Mouse (Mus musculus) heart, adult 18-20 months (tissue): ENCODE results near the gene Dcdc2b. TPM values are rescaled to one million over a fixed set of nuclear protein-coding genes. Genes with fewer than 3 reads are reported as not detected.

Experiments
- DNase-seq, 2 experiments: peaks; one replicate each; pipeline ENCODE4 v3.0.0; 2021 to 2022; ENCODE audit warnings: mixed read lengths in 1 of 2
- total RNA-seq, 2 experiments: library from RNA; stranded (reverse); gene quantifications; 2 replicates each; pipeline ENCODE4 v1.2.3; 2021

The Dcdc2b gene
- total RNA-seq, 2 experiments from 2014 or later, result 0.74 to 0.90 TPM

- no peak for DNase-seq
Observed at GRCm38 (mm10) chr4:129577688-129578087, 36.4 kb downstream of the Dcdc2b start.

DNA sequence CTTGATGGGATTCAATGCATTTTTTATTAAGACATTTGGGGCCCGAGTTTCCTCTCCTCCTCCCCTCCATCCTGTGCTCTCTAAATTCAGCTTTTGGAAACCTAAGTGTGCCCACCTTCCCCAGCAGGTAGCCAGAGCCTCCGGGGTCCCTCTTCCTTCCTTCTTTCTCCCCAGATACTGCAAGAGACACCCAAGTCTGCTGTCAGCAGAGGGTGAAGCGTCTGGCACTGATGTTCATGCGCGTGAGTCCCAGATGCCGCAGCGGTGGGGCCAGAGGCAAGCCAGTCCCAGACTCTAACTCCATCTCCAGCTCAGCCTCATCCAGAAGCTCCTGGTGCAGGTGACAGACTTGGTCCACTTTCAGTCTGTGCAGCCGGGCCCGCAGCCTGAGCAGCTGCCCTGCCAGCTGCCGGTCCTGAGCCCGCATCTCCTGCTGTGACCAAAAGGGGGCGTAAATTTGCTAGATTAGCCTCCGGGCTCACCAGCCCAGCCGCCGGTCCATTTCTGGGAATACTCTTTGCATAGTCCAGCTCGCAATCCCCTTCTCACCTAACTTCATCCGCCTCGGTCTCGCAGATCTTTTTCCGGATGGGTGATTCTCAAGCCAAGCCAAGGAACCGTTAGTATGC is 37.1 kb downstream of the Dcdc2b start:
- DNase-seq, result peak; percentile 69

DNA sequence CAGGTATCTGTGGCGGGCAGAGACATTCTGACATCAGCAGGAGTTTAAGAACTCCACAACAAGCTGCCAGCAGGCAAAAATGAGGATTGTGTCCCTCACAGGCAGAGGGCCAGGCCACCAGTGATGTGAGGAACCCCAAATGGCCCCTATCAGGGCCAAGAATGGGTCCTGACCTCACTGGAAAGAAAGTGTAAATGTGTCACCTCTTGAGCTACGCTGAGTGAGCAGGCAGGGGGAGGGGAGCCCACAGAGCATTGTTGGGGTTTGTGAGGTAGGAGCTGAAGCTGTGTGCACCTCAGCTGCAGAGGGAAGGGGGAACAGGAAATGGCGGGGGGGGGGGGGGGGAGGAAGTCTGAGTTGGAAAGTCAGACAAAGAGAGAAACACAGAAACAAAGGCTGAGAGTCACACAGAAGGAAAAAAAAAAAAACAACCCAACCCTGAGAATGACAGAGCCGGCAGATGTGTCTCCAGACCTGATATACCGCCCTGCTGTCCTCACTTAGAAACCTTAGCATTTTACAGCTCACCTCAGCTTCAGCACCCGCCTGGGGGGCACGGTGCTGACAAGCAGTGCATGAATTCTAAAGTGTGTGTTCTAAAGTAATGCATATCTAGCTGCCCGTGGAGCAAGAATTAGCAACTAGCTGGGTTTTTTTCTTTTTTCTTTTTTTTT is 38.7 kb downstream of the Dcdc2b start:
- DNase-seq, result peak in 1 of 2 experiments; percentile 54

GRCm38 (mm10) chr4:129573430-129573829 is 40.6 kb downstream of the Dcdc2b start, which contains the start of gene Lck:
Gene Lck, minus strand, starts transcription at chr4:129573641.
- no peak for DNase-seq

GRCm38 (mm10) chr4:129573093-129573370 is 41.0 kb downstream of the Dcdc2b start:
- no peak for DNase-seq

GRCm38 (mm10) chr4:129572236-129573092 is 41.6 kb downstream of the Dcdc2b start:
- DNase-seq, result no peak

DNA sequence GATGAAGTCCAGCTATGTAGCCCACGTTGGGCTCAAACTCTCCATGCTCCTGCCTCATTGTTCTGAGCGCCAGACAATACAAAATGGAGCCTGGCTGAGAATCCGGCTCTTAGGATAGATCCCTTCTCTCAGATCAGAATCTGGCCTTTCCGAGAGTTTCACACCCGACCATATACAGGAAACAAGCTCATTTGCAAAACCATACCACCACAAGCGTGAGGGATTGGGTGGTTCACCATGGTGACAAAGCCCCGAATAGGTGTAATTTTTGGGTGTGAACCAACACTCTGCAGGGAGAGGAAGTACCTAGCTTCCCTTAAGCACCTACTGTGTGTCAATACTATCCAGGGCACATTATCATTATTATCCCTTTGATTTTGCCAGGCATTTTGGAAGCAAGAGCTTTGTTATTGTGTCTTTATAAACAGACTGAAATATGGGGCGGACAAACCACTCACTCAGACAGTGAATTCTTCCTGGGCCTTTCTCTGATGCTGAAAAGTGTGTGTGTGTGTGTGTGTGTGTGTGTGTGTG is 42.4 kb downstream of the Dcdc2b start:
- no peak for DNase-seq

GRCm38 (mm10) chr4:129570028-129570427 is 44.0 kb downstream of the Dcdc2b start:
- DNase-seq, result no peak

DNA sequence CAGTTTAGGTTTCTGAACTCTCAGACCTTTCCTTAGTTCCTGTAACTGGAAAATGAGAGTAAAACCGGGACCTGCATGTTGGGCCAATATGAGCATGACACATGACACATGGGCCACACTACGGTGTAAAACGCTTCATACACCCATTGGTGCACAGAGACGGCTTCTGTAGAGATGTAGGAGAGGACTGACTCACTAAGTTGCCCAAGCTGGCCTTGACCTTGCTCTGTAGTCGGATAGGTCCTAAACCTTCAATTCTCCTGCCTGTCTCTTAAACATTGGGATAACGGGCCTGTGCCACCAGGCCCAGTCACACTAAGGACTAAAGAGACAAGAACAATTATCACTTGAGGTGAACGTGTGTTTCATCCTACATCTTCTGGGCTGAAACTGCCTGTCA is 45.7 kb downstream of the Dcdc2b start:
- no peak for DNase-seq

DNA sequence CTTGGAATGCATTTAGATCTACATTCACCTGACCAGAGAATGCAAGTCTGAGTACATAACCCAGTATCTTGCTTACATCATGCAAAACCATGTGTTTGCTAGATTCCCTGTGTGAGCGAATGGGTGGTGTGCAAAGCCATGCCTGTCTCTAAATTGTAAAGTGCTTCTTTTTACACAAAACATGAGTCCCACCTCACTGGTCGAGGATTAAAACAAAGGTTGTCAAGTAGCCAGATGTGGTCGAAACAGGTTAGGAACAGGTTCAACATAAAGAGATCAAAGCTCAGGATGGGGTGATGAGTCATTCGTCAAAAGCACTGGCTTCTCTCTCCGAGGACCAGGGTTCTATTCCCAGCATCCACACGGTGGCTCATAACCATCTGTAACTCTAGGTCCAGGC is 48.9 kb downstream of the Dcdc2b start:
- DNase-seq, result no peak

DNA sequence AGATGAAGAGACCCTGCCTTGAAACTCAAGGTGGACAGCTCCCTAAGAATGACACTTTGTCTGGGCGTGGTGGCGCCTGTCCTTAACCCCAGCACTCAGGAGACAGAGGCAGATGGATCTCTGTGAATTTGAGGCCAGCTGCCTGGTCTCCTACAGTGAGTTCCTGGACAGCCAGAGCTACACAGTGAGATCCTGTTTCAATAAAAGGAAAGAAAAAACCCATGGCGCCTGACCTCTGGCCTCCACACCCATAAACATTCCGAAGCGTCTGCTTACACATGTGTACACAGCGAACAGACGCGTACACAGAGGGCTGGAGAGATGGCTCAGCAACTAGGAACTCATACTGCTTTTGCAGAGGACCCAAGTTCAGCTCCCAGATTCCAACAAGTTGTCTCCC is 50.3 kb downstream of the Dcdc2b start:
- no peak for DNase-seq

DNA sequence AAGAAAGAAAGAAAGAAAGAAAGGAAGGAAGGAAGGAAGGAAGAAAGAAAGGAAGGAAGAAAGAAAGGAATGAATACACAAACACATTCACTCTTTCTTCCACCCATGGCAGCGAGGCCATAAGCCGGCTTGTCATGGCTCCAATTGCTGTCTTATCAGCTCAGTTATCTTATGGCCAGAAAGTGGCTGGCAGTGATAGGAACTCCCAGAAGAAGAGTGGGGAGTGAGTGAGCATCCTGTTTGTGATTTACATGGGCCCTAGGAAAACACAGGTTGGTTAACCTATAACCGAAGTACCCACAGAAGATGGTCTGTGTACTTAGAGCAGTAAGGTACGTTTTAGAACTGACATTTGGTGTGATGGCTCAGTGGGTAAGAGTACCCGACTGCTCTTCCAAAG is 52.9 kb downstream of the Dcdc2b start:
- no peak for DNase-seq

Other genes starting within 250 kb of the Dcdc2b start
- gene Zbtb8a, start 236.1 kb downstream of the Dcdc2b start, total RNA-seq, result 1 to 10 TPM; 2.9 to 3.0 TPM
- gene Zbtb8b, start 173.4 kb downstream of the Dcdc2b start, total RNA-seq, result under 1 TPM in 1 of 2 experiments, not detected in 1; 0.69 TPM
- 10 to 100 TPM; 46.7 to 49.1 TPM for gene Bsdc1, start 152.7 kb downstream of the Dcdc2b start, total RNA-seq
- not detected for gene Tssk3, start 123.2 kb downstream of the Dcdc2b start, total RNA-seq
- under 1 TPM in 1 of 2 experiments, not detected in 1; 0.57 TPM for gene Fam229a, start 123.1 kb downstream of the Dcdc2b start, total RNA-seq
- gene Marcksl1, start 100.7 kb downstream of the Dcdc2b start, total RNA-seq, result 1 to 10 TPM; 4.5 to 4.7 TPM
- 10 to 100 TPM; 12.5 to 17.5 TPM for gene Hdac1, start 71.5 kb downstream of the Dcdc2b start, total RNA-seq
- gene Lck, start 40.6 kb downstream of the Dcdc2b start, total RNA-seq, result 1 to 10 TPM in 1 of 2 experiments, under 1 TPM in 1; 0.32 to 5.0 TPM
- under 1 TPM in 1 of 2 experiments, not detected in 1; 0.44 TPM for gene Fam167b, start 35.7 kb downstream of the Dcdc2b start, total RNA-seq
- gene Eif3i, start 13.6 kb downstream of the Dcdc2b start, total RNA-seq, result 100 to 1,000 TPM; 114 to 126 TPM
- gene Tmem234, start 13.6 kb downstream of the Dcdc2b start, total RNA-seq, result 10 to 100 TPM; 40.6 to 45.1 TPM
- 10 to 100 TPM; 16.4 to 18.8 TPM for gene Iqcc, start 4.8 kb upstream of the Dcdc2b start, total RNA-seq
- gene Ccdc28b, start 9.7 kb upstream of the Dcdc2b start, total RNA-seq, result 10 to 100 TPM; 14.2 to 15.0 TPM
- 10 to 100 TPM; 22.8 to 24.4 TPM for gene Txlna, start 26.8 kb upstream of the Dcdc2b start, total RNA-seq
- gene Kpna6, start 58.5 kb upstream of the Dcdc2b start, total RNA-seq, result 10 to 100 TPM; 68.5 to 75.2 TPM
- gene Tmem39b, start 82.6 kb upstream of the Dcdc2b start, total RNA-seq, result 1 to 10 TPM; 4.1 to 4.5 TPM
- 10 to 100 TPM; 34.3 to 38.7 TPM for gene Khdrbs1, start 128.0 kb upstream of the Dcdc2b start, total RNA-seq
- 100 to 1,000 TPM; 202 to 222 TPM for gene Ptp4a2, start 197.0 kb upstream of the Dcdc2b start, total RNA-seq